Mouse (Mus musculus) heart, embryonic 11.5 days (tissue): ENCODE data around the gene Nfu1. TPM values are rescaled to one million over a fixed set of nuclear protein-coding genes. Genes with fewer than 3 reads are reported as not detected.
A peak's percentile ranks its signal among the peaks of the same experiment; 100 is the strongest.

Experiments
- ATAC-seq: fragments of 200-750 bp; cut with Nextera tagmentation; replicated peaks from 2 replicates; pipeline ENCODE4 v1.8.0; 2017; ENCODE audit warnings: moderate library complexity; ENCODE audit not compliant: insufficient number of reproducible peaks, low FRiP score, low TSS enrichment
- H3K27ac ChIP-seq: fragments of 300-500 bp; sonication (generic); 2 replicates; pipeline ENCODE4 v1.5.1; 2014; ENCODE audit warnings: mild to moderate bottlenecking, low read depth, low read length
- H3K27me3 ChIP-seq: fragments of 300-500 bp; sonication (generic); 2 replicates; pipeline ENCODE4 v1.6.1; 2014; ENCODE audit warnings: mild to moderate bottlenecking, low read length, mixed read lengths; ENCODE audit not compliant: control insufficient read depth, insufficient read depth
- H3K36me3 ChIP-seq: fragments of 300-500 bp; sonication (generic); 2 replicates; pipeline ENCODE4 v1.6.1; 2014; ENCODE audit warnings: mild to moderate bottlenecking, low read length, moderate library complexity, mixed read lengths; ENCODE audit not compliant: control insufficient read depth, insufficient read depth
- H3K4me1 ChIP-seq: fragments of 300-500 bp; sonication (generic); 2 replicates; pipeline ENCODE4 v1.6.1; 2014; ENCODE audit warnings: low read length; ENCODE audit not compliant: control insufficient read depth, insufficient read depth
- H3K4me2 ChIP-seq: fragments of 300-500 bp; sonication (generic); 2 replicates; pipeline ENCODE4 v1.6.1; 2014; ENCODE audit warnings: mild to moderate bottlenecking, moderate library complexity
- H3K4me3 ChIP-seq: fragments of 300-500 bp; sonication (generic); 2 replicates; pipeline ENCODE4 v1.5.1; 2014; ENCODE audit warnings: low read depth, low read length
- H3K9ac ChIP-seq: fragments of 300-500 bp; sonication (generic); 2 replicates; pipeline ENCODE4 v1.6.1; 2014; ENCODE audit warnings: mild to moderate bottlenecking, low read depth, low read length, moderate library complexity
- H3K9me3 ChIP-seq: fragments of 300-500 bp; sonication (generic); replicated peaks from 2 replicates; pipeline ENCODE4 v1.6.1; 2016; ENCODE audit warnings: low read length; ENCODE audit not compliant: control insufficient read depth
- WGBS: fragments of 180-500 bp; shearing (Covaris S2); extraction: QIAGEN DNeasy Blood & Tissue Kit; methylation state at CpG from one replicate; pipeline ENCODE4 v1.1.7; 2014; ENCODE audit not compliant: insufficient replicate concordance; 5-methylcytosine and 5-hydroxymethylcytosine counted together
- polyA plus RNA-seq: library from polyadenylated mRNA; unstranded; fragments of >200 nt; fragmentation: Nextera tagmentation; extraction: Ambion mirVana; gene quantifications from 2 replicates; pipeline ENCODE4 v1.2.1, GENCODE M21; 2014

Gene Nfu1
- polyA plus RNA-seq, 1 experiment from 2014 or later, result 96.8 TPM

DNA sequence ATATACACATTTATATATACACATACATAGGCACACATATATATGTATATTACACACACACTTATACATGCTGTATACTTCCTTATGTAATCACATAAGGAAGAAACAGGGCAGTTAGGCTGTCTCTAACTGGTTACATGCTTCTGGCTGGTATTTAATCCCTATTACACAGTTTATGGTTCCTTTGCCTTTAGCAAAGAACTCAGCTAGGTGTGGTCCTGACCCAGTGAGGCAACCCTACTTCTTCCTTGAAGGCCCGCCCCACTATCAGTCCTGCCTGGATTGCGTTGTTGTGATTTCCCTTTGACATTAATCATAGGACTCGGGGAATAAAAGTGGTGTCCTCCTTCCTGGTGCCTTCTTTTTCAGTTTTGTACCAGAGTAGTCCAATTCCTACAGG lies 25.4 kb downstream of the Nfu1 start:
- no peak overlapping the region for H3K9ac ChIP-seq
- H3K27ac ChIP-seq, result no peak overlapping the region
- H3K9me3 ChIP-seq, result peaks cover 3% of the 10 kb centered on the region; the same call in 1 of the 2 replicates
- H3K4me2 ChIP-seq, result no peak overlapping the region
- no peak for ATAC-seq
- WGBS, result 87% methylated on average over 3 of the region's 3 CpGs
- H3K4me3 ChIP-seq, result no peak overlapping the region
- no peaks in the 10 kb centered on the region for H3K36me3 ChIP-seq
- no peaks in the 10 kb centered on the region for H3K27me3 ChIP-seq
- H3K4me1 ChIP-seq, result no peaks in the 10 kb centered on the region

- no peak for ATAC-seq
- no peaks in the 10 kb centered on the region for H3K36me3 ChIP-seq
- H3K4me2 ChIP-seq, result no peak overlapping the region
- H3K27ac ChIP-seq, result no peak overlapping the region
- WGBS, result 82% methylated on average over 10 of the region's 10 CpGs
- H3K9ac ChIP-seq, result no peak overlapping the region
- no peaks in the 10 kb centered on the region for H3K27me3 ChIP-seq
- H3K4me1 ChIP-seq, result peaks cover 8% of the 10 kb centered on the region; the same call in 1 of the 2 replicates
- no peak overlapping the region for H3K4me3 ChIP-seq
- H3K9me3 ChIP-seq, result peaks cover 3% of the 10 kb centered on the region; the same call in 1 of the 2 replicates
Measured at GRCm38 (mm10) chr6:87037826-87038620, 29.0 kb downstream of the Nfu1 start.

DNA sequence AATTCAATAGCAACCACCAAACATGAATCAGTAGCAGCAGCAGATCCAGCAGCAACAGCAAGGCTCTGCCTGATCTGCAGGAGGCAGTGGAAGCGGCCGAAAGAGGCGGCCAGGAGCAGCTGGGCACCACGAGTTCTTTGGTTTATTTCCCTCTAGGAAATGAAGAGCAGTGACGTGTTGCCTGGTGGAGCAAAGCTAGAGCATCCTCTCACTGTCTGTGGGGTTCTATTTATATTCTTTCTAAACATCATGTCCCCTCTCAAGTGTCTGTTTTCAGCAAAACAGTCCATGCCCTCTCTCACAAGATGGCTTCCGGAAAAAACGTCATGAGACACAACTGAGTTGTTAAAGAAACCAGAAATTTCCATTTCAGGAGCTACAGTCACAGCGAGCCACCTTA lies 30.1 kb downstream of the Nfu1 start:
- H3K4me1 ChIP-seq, result peaks cover 15% of the 10 kb centered on the region; the same call in 1 of the 2 replicates
- 84% methylated on average over 8 of the region's 8 CpGs for WGBS

GRCm38 (mm10) chr6:87040971-87041370 lies 31.9 kb downstream of the Nfu1 start:
- Histone ChIP-seq H3K27ac (peak overlapping the region; percentile 51; the same call in 1 of the 2 replicates), H3K4me1 (peaks cover 15% of the 10 kb centered on the region; the same call in 1 of the 2 replicates), H3K4me2 (no peak overlapping the region), H3K9me3 (peaks cover 3% of the 10 kb centered on the region; the same call in 1 of the 2 replicates), H3K9ac (no peak overlapping the region), H3K27me3 (no peaks in the 10 kb centered on the region), H3K4me3 (no peak overlapping the region), H3K36me3 (no peaks in the 10 kb centered on the region)
- no peak for ATAC-seq
- 71% methylated on average over 4 of the region's 4 CpGs for WGBS

More for the DNA sequence above, 30.1 kb downstream of the Nfu1 start:
- H3K4me3 ChIP-seq, result no peak overlapping the region
- H3K9ac ChIP-seq, result no peak overlapping the region
- no peaks in the 10 kb centered on the region for H3K36me3 ChIP-seq
- H3K9me3 ChIP-seq, result peaks cover 3% of the 10 kb centered on the region; the same call in 1 of the 2 replicates
- no peak overlapping the region for H3K4me2 ChIP-seq
- no peaks in the 10 kb centered on the region for H3K27me3 ChIP-seq
- no peak overlapping the region for H3K27ac ChIP-seq
- ATAC-seq, result no peak

DNA sequence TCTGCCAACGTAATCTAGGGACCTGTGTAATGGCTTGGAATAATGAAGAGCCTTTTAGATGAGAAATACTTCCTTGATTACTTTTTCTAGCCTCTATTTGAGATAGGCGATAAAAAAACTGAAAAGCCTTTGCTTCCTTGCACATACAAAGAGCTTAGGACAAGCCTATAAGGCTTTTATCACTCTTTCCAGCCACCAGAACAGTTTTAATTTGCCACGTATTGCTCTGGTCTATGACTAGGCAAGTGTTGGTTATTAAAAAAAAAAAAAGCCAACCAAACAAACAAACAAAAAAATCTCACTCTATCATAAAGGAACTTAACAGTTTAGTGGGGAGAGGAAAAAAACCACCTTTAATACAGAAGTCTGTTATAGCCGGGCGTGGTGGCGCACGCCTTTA lies 32.4 kb downstream of the Nfu1 start:
- no peaks in the 10 kb centered on the region for H3K27me3 ChIP-seq
- peak overlapping the region; percentile 79 for H3K4me2 ChIP-seq
- H3K36me3 ChIP-seq, result no peaks in the 10 kb centered on the region
- peaks cover 3% of the 10 kb centered on the region; the same call in 1 of the 2 replicates for H3K9me3 ChIP-seq
- 89% methylated on average over 7 of the region's 7 CpGs for WGBS
- H3K4me3 ChIP-seq, result peak overlapping the region; percentile 98
- ATAC-seq, result no peak
- H3K9ac ChIP-seq, result no peak overlapping the region; the same call in 1 of the 2 replicates
- H3K4me1 ChIP-seq, result peaks cover 15% of the 10 kb centered on the region; the same call in 1 of the 2 replicates
- peak overlapping the region; percentile 100 for H3K27ac ChIP-seq

DNA sequence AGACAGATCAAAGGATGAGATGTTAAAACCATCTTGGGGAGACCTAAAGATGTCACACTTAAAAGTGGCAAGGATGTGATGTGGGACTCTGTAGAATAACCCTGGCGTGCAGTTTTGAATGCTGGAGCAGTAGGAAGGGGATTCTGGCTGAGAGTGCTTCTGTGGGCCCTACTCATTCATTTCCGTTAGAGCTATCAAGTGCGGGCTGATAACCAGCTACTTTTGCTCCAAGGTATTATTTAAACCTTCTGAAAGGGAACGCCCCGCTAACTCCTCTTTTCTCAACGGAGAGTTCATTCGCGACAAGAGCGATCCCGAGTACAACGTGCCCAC lies 32.9 kb downstream of the Nfu1 start:
- Histone ChIP-seq H3K4me1 (peaks cover 15% of the 10 kb centered on the region; the same call in 1 of the 2 replicates), H3K9ac (peak overlapping the region; percentile 94), H3K27me3 (no peaks in the 10 kb centered on the region), H3K27ac (peak overlapping the region; percentile 100), H3K9me3 (peaks cover 2% of the 10 kb centered on the region; the same call in 1 of the 2 replicates), H3K4me2 (peak overlapping the region; percentile 79), H3K4me3 (peak overlapping the region; percentile 98), H3K36me3 (no peaks in the 10 kb centered on the region)
- WGBS, result 0% methylated on average over 11 of the region's 11 CpGs
- no peak for ATAC-seq

DNA sequence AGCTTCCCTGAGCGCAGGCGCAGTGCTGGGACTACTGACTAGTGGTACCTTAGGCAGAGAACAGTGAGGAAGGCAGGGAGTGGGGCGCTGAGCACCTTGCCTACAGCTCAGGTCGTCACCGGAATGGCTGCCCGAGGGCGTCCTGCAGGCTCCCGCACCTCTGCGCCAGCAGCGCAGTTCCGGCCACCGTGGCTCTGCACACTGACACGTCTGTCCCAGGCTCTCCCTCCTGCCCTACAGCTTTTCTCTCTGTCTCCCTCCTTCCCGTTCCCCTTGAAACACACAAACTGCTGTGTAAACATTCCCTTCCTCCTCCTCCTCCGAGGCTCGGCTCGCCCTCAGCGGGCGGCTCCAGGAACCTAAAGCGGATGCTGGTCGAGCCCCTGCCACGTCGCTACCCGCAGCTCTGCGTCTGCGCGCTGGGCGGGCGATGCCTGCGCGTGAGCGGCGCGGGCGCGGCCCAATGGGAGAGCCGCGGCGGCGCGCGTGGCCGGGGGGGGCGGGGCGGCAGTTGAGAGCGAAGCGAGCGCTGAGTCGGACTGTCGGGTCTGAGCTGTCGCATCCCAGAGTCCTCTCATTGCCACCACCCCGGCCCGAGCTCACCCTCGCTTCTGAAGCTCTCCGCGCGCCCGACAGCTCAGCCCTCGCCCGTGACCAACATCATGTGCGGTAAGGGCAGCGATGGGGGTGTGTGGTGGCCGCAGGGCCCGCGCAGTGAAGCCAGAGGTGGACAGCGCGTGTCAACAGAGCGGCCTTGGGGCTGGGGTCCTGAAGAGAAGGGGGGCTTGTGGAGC lies 33.5 kb downstream of the Nfu1 start, which contains the start of gene Gfpt1:
Gene Gfpt1, plus strand, starts transcription at position 510 of the 794 bp plus-strand sequence.
- Histone ChIP-seq H3K27ac (peak within 1 kb of the TSS; percentile 100), H3K36me3 (peaks cover 3% of the 10 kb centered on the region; the same call in 1 of the 2 replicates), H3K4me3 (peak within 1 kb of the TSS; percentile 98), H3K4me2 (peak within 1 kb of the TSS; percentile 85), H3K4me1 (peaks cover 15% of the 10 kb centered on the region; the same call in 1 of the 2 replicates), H3K9ac (peak within 1 kb of the TSS; percentile 95), H3K27me3 (no peaks in the 10 kb centered on the region), H3K9me3 (no peaks in the 10 kb centered on the region)
- under 1% methylated on average over 68 of the region's 68 CpGs for WGBS
- peak; percentile 95 for ATAC-seq

DNA sequence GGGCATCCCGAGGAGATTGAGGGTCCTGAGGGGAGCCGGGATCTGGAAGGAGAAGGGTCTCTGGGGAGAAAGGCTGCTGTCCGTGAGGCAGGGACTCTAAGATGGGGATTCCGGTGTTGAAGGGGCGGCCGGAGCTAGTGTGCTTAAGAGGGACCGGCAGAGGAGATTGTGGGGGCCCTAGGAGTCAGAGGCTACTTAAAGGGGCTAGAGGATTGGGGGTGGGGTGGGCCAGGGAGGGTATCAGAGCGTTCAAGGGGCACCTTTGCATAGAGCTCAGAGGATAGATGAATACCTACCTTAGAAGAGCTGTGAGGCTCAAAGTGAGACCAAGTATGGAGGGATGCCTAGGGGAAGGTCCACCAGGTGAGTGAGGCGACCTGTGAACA lies 34.1 kb downstream of the Nfu1 start:
- H3K4me2 ChIP-seq, result peak overlapping the region; percentile 85
- peak overlapping the region; percentile 100 for H3K27ac ChIP-seq
- peaks cover 4% of the 10 kb centered on the region; the same call in 1 of the 2 replicates for H3K36me3 ChIP-seq
- WGBS, result 3% methylated on average over 9 of the region's 9 CpGs
- no peak for ATAC-seq
- H3K4me1 ChIP-seq, result peaks cover 15% of the 10 kb centered on the region; the same call in 1 of the 2 replicates
- no peaks in the 10 kb centered on the region for H3K9me3 ChIP-seq
- H3K4me3 ChIP-seq, result peak overlapping the region; percentile 98
- H3K27me3 ChIP-seq, result no peaks in the 10 kb centered on the region
- peak overlapping the region; percentile 95 for H3K9ac ChIP-seq
